Mouse (Mus musculus): ENCODE results near the gene Dhcr7. TPM values are rescaled to one million over a fixed set of nuclear protein-coding genes. Genes with fewer than 3 reads are reported as not detected.

Dhcr7 gene
- polyA plus RNA-seq, 1 experiment, result 246 TPM

DNA sequence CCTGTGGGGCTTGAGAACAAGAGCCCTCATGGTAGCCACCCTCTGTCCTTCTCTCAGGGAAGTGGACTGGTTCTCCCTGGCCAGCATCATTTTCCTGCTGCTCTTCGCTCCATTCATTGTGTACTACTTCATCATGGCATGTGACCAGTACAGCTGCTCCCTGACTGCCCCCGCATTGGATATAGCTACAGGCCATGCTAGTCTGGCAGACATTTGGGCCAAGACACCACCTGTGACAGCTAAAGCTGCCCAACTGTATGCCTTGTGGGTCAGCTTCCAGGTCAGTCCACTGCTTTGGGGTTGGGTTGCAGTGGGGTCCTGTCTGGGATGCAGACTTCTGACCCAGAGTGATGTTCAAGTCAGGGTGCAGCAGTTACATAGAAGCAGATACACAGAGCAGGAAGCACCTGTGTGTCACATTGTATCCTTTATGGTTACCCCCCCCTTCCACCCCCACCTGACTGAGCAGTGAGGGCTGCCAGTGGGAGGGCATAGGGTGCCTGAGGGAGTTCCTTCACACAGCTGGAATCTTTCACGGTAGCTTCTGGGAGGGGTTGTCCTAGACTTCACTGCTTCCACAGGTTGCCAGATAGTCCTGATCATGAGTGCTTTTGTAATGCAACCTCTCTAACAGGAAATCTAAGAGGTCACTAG lies 14.9 kb downstream of the Dhcr7 start:
- TF ChIP-seq CTCF (IDR thresholded peaks at IDR 0.05; ENCODE audit: borderline replicate concordance, control insufficient read depth, extremely low read depth, insufficient read depth, low read length, poor library complexity), result no peak
- TF ChIP-seq POLR2A (IDR thresholded peaks at IDR 0.05; ENCODE audit: control insufficient read depth, extremely low read depth, insufficient read depth, low read length, poor library complexity), result no peak
- peak overlapping the region; percentile 88 for H3K27ac ChIP-seq (ENCODE audit: control insufficient read depth, insufficient read depth, low read length)
- H3K4me3 ChIP-seq (ENCODE audit: control insufficient read depth, insufficient read depth, low read length), result no peak overlapping the region
- WGBS, result 56% methylated on average over 3 of the region's 3 CpGs
- peak; percentile 54 for DNase-seq
- H3K4me1 ChIP-seq (replicated peaks; ENCODE audit: control insufficient read depth, insufficient read depth, low read length), result peaks cover 34% of the 10 kb centered on the region
- H3K27me3 ChIP-seq (ENCODE audit: control insufficient read depth, insufficient read depth, low read length), result no peaks in the 10 kb centered on the region
- peaks cover 18% of the 10 kb centered on the region for H3K36me3 ChIP-seq (ENCODE audit: control insufficient read depth, insufficient read depth, low read length)

GRCm38 (mm10) chr7:143840121-143840520 lies 17.2 kb downstream of the Dhcr7 start:
- peaks cover 40% of the 10 kb centered on the region for H3K36me3 ChIP-seq (ENCODE audit: control insufficient read depth, insufficient read depth, low read length)
- H3K4me1 ChIP-seq (replicated peaks; ENCODE audit: control insufficient read depth, insufficient read depth, low read length), result peaks cover 30% of the 10 kb centered on the region
- TF ChIP-seq POLR2A (IDR thresholded peaks at IDR 0.05; ENCODE audit: control insufficient read depth, extremely low read depth, insufficient read depth, low read length, poor library complexity), result no peak
- TF ChIP-seq CTCF (IDR thresholded peaks at IDR 0.05; ENCODE audit: borderline replicate concordance, control insufficient read depth, extremely low read depth, insufficient read depth, low read length, poor library complexity), result no peak
- DNase-seq, result no peak
- H3K4me3 ChIP-seq (ENCODE audit: control insufficient read depth, insufficient read depth, low read length), result no peak overlapping the region
- H3K27me3 ChIP-seq (ENCODE audit: control insufficient read depth, insufficient read depth, low read length), result no peaks in the 10 kb centered on the region
- no peak overlapping the region for H3K27ac ChIP-seq (ENCODE audit: control insufficient read depth, insufficient read depth, low read length)
- 97% methylated on average over 5 of the region's 5 CpGs for WGBS

DNA sequence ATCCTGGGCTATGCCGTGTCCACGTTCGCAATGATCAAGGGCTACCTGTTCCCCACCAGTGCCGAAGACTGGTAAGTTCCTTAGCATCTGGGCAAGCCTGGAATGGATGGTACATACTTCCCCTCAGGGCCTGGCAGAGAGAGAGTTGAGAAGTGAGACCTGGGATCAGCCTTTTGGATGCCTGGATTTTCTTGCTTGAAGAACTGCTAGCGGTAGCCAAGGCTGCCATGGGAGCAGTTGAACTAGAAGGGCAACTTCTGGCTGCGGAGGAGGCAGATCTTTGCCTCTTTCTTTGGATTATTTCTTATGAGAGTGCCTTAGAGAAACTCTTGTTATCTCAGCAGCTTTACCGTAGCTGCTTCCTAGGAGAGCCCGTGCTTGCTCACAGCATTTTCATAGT lies 18.4 kb downstream of the Dhcr7 start:
- peaks cover 51% of the 10 kb centered on the region for H3K36me3 ChIP-seq (ENCODE audit: control insufficient read depth, insufficient read depth, low read length)
- peaks cover 20% of the 10 kb centered on the region for H3K4me1 ChIP-seq (replicated peaks; ENCODE audit: control insufficient read depth, insufficient read depth, low read length)
- WGBS, result 92% methylated on average over 8 of the region's 8 CpGs
- no peak overlapping the region for H3K27ac ChIP-seq (ENCODE audit: control insufficient read depth, insufficient read depth, low read length)
- DNase-seq, result no peak
- H3K27me3 ChIP-seq (ENCODE audit: control insufficient read depth, insufficient read depth, low read length), result no peaks in the 10 kb centered on the region
- no peak overlapping the region for H3K4me3 ChIP-seq (ENCODE audit: control insufficient read depth, insufficient read depth, low read length)
- TF ChIP-seq POLR2A (IDR thresholded peaks at IDR 0.05; ENCODE audit: control insufficient read depth, extremely low read depth, insufficient read depth, low read length, poor library complexity) (no peak), CTCF (IDR thresholded peaks at IDR 0.05; ENCODE audit: borderline replicate concordance, control insufficient read depth, extremely low read depth, insufficient read depth, low read length, poor library complexity) (no peak)

DNA sequence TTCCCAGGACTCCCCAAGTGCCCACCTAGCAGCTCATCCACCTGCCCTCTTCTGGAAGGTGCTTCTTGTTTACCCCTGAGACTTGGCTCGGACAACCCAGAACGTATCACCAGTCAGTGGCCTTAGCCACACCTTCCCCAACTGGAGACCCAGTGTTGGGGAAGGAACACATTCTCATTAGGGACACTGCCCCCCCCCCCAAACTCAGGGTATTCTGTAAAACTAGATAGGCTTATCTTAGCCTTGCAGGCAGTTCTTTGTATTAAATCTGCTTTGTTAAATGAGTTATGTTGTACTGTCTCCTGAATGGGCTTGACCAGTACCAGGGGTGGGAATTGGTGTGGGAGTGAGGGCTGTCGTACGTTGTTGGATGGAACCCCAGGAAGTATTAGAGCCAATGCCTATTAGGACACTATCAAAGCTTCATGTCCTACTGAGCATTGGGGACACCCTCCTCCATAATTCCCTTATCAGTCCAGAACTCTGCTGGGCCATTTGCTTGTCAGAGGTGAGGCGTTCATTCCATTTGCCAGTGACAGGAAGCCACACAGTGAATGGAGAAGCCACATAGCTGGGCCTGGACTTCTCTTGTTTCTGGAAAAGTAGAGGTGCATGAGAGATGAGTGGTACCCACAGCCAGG lies 25.3 kb downstream of the Dhcr7 start:
- WGBS, result 98% methylated on average over 5 of the region's 5 CpGs
- H3K27me3 ChIP-seq (ENCODE audit: control insufficient read depth, insufficient read depth, low read length), result no peaks in the 10 kb centered on the region
- H3K4me3 ChIP-seq (ENCODE audit: control insufficient read depth, insufficient read depth, low read length), result no peak overlapping the region
- peaks cover 46% of the 10 kb centered on the region for H3K36me3 ChIP-seq (ENCODE audit: control insufficient read depth, insufficient read depth, low read length)
- no peak for DNase-seq
- TF ChIP-seq CTCF (IDR thresholded peaks at IDR 0.05; ENCODE audit: borderline replicate concordance, control insufficient read depth, extremely low read depth, insufficient read depth, low read length, poor library complexity), result no peak
- no peak for TF ChIP-seq POLR2A (IDR thresholded peaks at IDR 0.05; ENCODE audit: control insufficient read depth, extremely low read depth, insufficient read depth, low read length, poor library complexity)
- H3K27ac ChIP-seq (ENCODE audit: control insufficient read depth, insufficient read depth, low read length), result no peak overlapping the region
- no peaks in the 10 kb centered on the region for H3K4me1 ChIP-seq (replicated peaks; ENCODE audit: control insufficient read depth, insufficient read depth, low read length)

DNA sequence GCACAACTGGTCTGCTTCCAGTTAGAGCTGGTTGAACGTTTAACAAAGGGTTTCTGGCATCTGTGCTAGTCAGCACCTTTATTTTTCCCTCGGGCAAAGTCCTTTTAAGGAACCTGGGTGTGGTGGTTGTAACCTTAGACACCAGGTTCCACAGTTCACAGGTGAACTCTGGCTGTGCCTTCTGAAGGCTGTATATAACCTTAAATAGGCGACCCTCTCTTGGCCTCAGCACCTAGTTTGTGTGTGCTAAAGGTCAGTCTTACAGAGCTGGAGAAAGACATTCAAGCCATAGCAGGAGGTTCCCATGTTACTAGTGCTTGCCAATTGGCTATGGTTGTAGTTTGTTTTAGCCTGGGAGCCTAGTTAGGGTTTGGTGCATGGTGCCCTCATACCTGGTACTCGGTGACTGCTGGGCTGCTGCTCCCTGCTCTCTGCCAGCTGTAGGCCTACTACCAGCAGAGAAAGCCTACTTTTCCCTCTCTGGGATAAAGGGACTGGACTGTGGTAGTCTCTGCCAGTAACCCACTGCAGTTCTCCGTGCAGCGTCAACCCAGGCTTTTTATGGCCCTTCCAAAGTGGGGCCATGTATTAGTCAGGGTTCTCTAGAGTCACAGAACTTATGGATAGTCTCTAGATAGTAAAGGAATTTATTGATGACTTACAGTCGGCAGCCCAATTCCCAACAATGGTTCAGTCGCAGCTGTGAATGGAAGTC lies 26.0 kb downstream of the Dhcr7 start:
- H3K27ac ChIP-seq (ENCODE audit: control insufficient read depth, insufficient read depth, low read length), result no peak overlapping the region
- no peak for DNase-seq
- peaks cover 39% of the 10 kb centered on the region for H3K36me3 ChIP-seq (ENCODE audit: control insufficient read depth, insufficient read depth, low read length)
- no peaks in the 10 kb centered on the region for H3K4me1 ChIP-seq (replicated peaks; ENCODE audit: control insufficient read depth, insufficient read depth, low read length)
- H3K4me3 ChIP-seq (ENCODE audit: control insufficient read depth, insufficient read depth, low read length), result no peak overlapping the region
- TF ChIP-seq POLR2A (IDR thresholded peaks at IDR 0.05; ENCODE audit: control insufficient read depth, extremely low read depth, insufficient read depth, low read length, poor library complexity), result no peak
- no peak for TF ChIP-seq CTCF (IDR thresholded peaks at IDR 0.05; ENCODE audit: borderline replicate concordance, control insufficient read depth, extremely low read depth, insufficient read depth, low read length, poor library complexity)
- no peaks in the 10 kb centered on the region for H3K27me3 ChIP-seq (ENCODE audit: control insufficient read depth, insufficient read depth, low read length)
- WGBS, result 92% methylated on average over 7 of the region's 8 CpGs

GRCm38 (mm10) chr7:143866538-143866937 lies 43.6 kb downstream of the Dhcr7 start, which contains the start of gene Gm498:
Gm498 (plus strand) TSS chr7:143866838.
- H3K4me1 ChIP-seq (replicated peaks; ENCODE audit: control insufficient read depth, insufficient read depth, low read length), result peaks cover 4% of the 10 kb centered on the region
- H3K36me3 ChIP-seq (ENCODE audit: control insufficient read depth, insufficient read depth, low read length), result no peaks in the 10 kb centered on the region
- H3K4me3 ChIP-seq (ENCODE audit: control insufficient read depth, insufficient read depth, low read length), result no peak within 1 kb of the TSS
- H3K27ac ChIP-seq (ENCODE audit: control insufficient read depth, insufficient read depth, low read length), result no peak within 1 kb of the TSS
- no peaks in the 10 kb centered on the region for H3K27me3 ChIP-seq (ENCODE audit: control insufficient read depth, insufficient read depth, low read length)
- no peak for TF ChIP-seq CTCF (IDR thresholded peaks at IDR 0.05; ENCODE audit: borderline replicate concordance, control insufficient read depth, extremely low read depth, insufficient read depth, low read length, poor library complexity)
- TF ChIP-seq POLR2A (IDR thresholded peaks at IDR 0.05; ENCODE audit: control insufficient read depth, extremely low read depth, insufficient read depth, low read length, poor library complexity), result no peak
- no peak for DNase-seq
- WGBS, result 90% methylated on average over 2 of the region's 2 CpGs
